Mouse (Mus musculus): ENCODE measurements around the gene Tamm41.

Gene Tamm41

DNA sequence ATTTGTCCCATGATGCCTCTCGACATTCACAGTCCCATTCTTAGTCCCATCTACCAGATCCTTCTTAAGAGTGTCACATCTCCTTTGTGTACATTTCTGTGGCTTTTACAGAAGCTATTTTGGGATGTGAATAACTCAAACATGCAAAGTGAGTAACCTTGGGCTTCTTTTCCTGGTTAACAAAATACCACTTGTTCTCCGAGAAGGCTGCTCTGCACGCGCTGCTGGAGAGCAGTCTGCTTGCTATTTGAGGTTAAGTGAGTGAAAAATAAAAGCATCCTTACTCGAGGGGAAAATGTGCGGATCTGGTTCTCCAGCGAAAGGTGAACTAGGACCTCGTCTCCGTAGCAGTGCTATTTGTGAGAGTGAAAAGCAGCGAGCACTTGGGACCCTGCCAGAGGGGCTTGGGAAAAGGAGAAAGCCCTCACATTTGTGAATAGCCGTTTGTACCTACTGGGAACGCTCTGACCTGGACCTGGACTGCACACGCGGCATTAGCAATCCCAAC is 10.1 kb downstream of the Tamm41 start:
- no peak for DNase-seq (ENCODE audit: low read depth, low spot score)

DNA sequence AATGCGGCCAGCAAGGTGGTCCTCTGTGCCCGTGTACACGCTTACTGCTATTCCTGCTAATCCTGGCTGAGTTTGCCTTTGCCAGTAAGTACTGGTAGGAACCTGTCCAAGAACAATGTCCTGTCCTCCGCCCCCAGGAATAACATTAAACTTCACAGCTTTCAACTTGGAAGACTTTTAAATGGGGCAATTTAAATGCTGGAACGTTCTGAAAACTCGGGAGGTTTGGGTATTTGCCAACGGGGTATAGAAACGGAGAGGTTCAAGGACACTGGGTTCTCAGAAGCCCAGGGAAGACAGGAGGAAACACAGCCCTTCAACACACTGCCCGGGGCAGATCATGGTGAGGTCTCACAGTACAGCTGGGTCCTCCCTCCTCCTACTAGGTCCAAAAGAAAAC is 14.8 kb downstream of the Tamm41 start:
- no peak for DNase-seq (ENCODE audit: low read depth, low spot score)

DNA sequence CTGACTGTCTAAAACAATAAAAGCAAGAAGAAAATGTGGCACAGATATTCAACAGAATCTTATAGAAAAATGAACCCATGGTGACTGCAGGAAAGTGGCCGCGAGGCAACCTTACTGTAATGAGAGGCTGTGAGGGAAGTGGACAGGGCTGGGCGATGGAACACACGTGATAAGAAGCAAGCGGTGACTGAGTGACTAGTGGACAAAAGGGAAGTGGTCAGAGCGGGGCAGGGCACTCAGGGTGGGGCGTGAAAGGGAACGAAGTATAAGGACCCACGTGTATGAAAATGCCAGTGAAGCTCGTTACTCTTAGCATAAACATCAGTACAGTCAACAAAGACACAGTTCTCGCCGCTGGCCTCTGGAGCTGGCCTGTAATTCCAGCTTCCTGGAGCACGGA is 22.2 kb downstream of the Tamm41 start:
- no peak for DNase-seq (ENCODE audit: low read depth, low spot score)

DNA sequence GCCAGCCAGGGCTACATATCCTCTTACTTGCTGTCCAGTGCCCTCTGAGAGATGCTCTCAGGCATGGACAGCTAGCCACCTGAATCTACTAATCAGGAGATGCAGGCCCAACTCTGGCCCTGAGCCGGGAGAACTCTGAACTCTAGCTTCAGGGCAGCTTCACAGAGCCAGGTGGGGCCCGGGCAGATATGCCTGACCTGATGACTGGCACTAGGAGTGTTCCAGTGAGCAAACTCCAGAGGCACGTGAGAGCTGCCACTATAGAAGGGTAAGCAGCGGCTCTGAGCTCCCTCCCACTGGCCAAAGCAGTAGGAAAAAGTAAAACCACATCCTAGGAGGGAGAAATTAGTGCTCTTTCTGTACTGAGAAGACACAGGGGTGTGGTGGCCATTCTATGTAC is 24.1 kb downstream of the Tamm41 start:
- DNase-seq (ENCODE audit: low read depth, low spot score), result no peak

DNA sequence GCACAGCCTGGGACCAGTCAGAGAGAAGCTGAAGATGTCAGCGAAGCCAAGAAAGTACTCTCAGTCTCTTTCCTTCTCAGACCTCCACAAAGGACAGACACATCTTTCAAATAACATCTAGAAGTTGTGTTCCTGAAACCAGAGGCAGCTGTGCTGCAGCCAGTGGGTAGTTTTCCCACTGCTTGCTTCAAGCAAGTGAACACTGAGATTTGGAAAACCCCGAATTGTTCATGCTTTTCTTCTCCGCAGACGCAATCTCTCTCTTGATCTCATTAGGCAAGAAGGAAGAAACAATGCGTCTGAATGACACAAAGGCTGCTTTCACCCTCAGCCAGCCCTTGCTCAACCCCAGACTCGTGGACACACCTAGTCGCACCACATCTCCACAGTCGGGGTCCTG is 25.9 kb downstream of the Tamm41 start:
- no peak for DNase-seq (ENCODE audit: low read depth, low spot score)

DNA sequence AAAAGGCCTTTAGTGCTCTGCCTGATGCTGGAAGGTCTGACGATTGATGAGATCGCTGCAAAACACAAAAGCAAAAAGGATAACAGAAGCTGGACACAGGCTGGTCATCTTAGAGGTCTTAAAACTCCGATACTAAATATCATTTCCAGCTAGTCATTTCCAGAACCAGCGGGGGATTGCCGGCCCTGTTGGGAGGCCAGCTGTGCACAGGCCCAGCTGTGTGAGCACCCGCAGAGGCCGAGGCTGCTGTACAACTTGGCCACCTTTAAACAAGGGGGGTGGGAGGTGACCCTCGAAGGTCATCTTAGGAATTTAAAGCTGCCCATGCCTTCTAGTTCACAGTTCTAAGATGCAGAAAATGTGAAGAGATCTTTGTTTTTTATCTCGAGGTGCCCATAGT is 26.9 kb downstream of the Tamm41 start:
- DNase-seq (ENCODE audit: low read depth, low spot score), result no peak

DNA sequence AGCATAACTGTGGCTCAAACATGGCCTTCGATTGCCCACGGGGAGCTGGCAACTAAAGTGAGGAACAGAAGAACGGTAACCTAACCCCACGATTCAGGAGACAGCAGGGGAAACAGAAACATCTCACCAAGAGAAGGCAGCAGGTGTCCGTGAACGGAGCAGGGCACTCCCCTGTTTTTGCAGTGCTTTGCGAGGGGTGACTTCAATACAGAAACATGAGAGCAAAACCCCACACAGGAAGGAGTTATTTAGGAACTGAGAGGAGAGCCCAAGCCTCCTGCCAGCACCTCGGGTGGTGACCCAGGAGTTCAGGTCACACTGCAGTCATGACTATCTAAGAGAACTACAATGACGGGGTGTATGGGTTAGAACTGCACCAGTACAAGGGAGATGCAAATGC is 27.4 kb downstream of the Tamm41 start:
- no peak for DNase-seq (ENCODE audit: low read depth, low spot score)

DNA sequence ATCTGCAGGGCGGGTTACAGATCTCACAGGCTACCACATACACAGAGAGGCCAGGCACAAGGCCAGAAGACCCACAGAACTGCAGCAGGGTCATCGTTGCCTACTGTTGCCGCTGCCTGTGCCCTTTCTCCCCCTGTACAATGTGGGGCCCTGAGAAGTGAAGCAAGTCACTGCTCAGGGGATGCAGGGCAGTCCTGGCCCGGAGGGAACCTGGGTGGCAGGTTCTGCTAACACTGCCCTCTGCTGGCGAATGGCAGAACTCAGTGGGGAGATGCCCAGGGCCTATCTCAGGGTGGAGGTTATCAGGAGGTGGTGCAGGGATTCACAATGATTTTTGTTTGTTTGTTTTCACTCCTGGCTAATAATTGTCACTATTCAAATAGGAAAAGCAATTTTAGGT is 29.9 kb downstream of the Tamm41 start:
- DNase-seq (ENCODE audit: low read depth, low spot score), result peak; percentile 63

DNA sequence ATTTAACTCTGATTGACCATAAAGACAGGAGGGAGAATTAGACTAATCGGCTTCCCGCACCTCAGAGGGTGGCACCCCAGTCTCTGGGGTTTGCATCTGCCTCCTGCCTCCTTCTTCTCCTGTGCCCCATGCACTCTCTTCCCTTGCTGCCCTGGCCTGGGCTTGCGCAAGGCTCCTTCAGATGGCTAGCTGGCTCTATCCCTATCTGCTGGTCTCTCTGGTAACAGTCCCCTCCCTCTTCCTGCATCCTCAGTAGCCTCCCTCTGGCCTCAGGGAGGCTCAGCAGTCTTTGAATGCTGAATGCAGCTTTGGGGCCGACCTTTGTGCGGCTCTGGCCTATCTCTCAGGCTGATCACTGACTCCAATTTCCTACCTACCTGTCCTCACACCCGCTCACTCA is 30.7 kb downstream of the Tamm41 start:
- DNase-seq (ENCODE audit: low read depth, low spot score), result no peak

DNA sequence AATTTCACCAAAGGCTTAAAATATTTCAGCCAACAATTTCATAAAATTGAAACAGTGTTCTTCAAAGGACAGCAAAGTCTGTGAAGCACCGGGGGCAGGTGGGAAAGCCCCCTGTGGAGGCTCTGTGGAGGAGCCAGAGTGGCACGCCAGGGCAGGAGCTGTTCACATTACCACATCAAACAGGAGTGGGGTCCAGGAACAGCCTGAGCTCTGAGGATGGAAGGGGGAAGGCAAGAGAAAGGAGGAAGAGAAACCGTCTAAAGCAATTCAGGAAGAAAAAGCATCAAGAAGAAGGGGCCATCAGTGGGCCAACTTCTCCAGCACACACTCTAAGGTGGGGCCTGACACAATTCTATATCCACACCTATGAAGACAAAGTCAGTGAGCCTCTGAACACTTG is 31.6 kb downstream of the Tamm41 start:
- DNase-seq (ENCODE audit: low read depth, low spot score), result no peak

DNA sequence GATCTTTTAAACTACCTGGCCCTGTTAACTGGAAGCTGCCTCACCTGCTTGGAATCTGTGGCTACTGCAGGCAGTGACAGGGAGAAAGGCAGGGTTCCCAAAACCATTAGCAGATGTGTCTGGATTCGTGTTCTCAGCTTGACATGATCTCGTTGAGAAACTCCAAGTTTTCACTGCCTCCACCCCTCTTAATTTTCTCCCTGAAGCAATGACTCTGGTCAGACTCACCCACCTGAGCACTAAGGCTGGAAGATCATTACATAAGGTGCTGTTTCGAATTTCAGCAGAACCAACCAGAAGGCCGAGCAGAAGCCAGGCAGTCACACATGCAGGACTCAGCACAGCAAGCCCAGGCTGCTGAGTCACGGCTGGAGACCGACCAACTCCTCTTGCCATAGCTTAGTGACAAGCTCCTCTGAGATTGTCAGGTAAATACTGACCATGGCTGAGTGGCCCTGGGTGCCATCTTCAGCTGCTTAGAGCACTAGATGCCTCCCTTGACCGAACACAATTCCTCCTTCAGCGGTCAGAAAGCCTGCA is 32.3 kb downstream of the Tamm41 start:
- DNase-seq (ENCODE audit: low read depth, low spot score), result no peak

DNA sequence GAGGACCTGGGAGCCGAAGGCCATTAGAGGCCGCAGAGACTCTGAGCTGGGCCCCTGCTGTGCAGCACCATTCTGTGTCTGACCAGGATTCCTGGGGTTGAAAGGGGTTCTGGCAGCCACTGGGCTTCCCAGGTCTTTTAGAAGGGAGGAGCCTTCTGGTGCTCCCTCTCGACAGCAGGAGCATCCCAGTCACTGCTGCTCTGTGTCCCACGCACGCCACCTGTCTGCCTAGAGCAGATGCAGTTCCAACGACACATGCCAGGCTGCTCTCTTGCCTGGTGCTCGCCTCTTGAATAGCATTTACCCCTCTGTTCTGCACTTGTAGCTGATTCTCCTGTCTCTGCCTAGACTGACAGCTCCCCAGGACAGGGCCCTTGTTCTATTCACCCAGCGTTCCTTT is 33.0 kb downstream of the Tamm41 start:
- no peak for DNase-seq (ENCODE audit: low read depth, low spot score)

DNA sequence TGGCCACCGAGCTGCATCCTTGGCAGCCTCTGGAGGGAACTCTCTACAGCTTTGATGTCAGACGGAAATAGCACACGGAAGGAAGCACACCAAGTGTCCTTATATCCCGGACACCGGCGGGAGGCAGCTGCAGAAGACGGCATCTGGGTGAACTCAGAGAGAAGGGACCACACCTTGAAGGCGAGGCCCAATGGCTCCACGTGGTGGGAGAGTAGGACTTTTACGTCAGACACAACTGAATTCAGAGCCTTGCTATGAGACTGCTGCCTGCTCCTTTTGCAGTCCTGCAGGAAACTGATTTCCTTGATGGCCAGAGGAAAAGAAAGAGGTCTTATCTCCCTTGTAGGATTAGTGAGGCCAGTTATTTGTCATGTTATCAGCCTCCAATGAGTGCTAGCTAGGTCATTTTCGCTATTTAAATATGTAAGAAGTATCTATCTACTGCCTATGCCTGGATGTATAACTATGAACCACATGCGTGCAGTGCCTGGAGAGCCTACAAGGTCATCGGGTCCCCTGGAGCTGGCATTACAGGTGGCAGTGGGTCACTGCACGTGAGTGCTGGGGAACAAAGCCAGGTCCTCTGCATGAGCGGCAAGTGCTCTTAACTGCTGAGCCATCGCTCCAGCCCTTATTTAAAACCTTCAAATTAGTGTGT is 39.2 kb downstream of the Tamm41 start:
- DNase-seq (ENCODE audit: low read depth, low spot score), result no peak

DNA sequence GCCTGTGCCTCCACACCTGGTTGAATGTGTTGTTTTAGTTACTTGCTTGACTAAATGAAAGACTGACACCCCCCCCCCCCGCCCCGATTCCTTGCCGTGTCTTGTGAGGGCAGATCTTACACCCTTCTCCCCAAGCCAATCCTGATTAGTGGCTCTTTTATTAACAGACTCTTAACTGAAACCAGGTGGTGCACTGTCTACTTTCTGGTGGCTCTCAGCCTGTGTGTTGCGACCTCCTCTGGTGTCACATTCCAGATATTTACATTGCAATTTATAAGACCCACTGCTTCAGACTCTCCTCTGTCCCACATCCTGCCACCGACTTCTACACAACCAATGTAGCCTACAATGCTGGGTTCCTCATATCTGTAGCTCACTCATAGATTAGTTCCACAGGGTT is 40.2 kb downstream of the Tamm41 start:
- DNase-seq (ENCODE audit: low read depth, low spot score), result no peak

DNA sequence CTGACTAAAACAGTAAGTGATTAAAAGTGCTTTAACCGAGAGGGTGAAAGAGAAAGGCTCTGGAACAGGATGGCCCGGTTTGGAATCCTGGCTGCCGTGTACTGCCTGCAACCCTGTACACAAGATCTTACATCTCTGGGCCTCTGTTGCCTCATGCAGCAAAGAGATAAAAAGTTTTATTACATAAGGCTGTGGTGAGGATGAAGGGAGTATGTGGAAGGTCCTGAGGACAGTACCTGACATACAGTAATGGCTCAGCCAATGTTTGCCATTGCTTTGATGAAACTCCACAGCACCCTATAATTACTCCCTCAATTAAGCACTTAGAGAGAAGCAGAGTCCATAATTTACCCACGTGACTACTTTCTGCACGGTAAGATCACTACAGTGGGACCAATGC is 40.8 kb downstream of the Tamm41 start:
- DNase-seq (ENCODE audit: low read depth, low spot score), result no peak

DNA sequence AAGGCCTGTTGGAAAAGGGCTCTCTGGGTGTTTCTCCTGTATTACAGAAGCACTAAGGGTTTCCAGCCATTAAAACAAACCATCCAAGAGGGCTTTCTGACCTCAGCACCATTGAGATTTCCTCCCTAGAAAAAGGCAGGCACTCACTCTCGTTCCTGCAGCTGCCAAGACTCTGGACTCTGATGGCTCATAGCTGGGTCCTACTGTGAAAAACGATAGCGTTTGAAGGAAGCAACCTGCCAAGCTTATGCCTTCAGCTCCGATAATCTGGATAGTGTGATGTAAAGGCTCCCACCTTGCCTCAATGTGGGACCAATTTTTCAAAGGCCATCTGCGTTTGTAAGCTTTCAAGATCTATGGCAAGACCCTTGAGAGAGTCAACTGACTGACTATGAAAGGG is 43.6 kb downstream of the Tamm41 start:
- no peak for DNase-seq (ENCODE audit: low read depth, low spot score)

DNA sequence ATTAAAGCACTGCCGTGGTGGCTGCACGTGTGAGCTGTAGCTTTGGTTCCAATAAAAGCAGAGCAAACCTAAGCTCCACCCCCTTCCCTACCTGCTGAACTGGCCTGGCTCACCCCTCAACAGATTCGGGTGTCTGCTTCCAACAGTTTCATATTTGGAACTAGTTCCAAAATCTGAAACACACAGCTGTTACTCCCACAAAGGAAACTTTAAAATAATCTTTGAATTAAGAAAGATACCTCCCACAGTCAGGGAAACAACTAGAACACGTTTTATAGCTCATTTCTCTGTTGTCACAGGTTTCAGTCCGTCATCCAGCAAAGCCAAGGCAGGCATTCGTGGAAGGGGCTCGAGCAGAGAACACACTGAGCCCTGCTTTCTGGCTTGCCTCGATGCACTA is 44.0 kb downstream of the Tamm41 start:
- DNase-seq (ENCODE audit: low read depth, low spot score), result no peak

DNA sequence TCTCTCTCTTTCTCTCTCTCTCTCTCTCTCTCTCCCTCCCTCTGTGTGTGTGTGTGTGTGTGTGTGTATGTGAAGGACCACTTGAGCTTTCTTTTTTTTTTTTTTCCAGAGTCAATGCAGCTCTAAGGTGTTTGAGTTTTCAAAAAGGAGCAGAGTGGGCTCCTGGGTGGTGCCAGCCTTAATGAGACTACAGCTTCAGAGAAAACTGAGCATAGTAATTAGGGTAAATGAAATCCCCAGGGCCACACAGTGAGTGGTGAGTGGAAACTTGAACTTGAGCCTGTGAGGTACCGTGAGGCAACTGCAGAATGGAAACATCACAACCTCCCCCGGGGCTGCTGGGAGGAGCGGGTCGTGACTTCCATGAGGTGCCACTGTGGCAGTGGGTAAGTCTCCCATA is 45.8 kb downstream of the Tamm41 start:
- DNase-seq (ENCODE audit: low read depth, low spot score), result no peak

DNA sequence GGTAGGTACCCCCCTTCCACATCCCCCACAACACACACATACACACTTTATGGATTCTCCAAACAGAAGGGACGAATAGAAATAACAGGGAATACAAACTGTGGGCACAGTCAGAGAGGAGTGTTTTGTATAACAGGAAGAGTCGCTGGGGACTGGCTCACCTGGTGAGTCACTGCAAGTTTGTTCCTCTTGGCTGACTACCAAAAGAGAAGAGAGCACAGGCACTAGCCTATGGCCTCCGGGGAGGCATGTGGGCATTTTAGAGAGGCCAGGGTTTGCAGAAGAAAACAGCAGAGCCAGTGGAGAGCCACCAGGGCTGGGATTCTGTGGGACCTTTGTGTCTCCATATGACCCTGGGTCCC is 49.1 kb downstream of the Tamm41 start:
- DNase-seq (ENCODE audit: low read depth, low spot score), result no peak

DNA sequence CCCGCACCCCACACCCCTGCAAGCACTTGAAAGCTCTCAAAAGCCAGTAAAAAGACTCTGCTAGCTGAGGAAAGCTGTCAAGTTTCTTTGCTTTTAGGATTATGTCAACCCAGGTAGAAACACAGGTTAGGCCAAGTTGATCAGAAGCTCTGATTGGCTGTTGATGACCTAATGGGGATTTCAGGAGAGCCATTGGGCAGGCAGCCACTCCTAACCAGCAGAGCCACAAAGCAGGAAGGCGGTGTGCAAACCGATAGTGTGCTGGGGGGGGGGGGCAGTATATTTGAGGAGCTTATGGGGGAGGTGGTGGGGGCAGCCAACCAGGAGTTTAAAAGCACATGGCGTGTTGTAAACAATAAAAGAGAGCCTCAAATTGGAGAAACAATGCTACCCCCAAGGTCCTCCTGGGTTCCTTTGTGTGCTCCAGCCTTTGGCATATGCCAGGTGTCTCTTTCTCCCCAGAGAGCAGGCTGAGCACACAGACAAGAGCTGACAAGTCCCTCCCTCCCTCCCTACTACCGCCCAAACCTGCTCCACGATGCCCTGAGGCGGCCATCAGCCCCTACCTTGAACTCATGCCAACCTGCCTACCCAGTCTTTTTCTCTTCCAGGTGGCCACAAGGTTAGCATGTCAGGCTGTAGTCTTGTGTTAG is 49.6 kb downstream of the Tamm41 start:
- DNase-seq (ENCODE audit: low read depth, low spot score), result no peak

DNA sequence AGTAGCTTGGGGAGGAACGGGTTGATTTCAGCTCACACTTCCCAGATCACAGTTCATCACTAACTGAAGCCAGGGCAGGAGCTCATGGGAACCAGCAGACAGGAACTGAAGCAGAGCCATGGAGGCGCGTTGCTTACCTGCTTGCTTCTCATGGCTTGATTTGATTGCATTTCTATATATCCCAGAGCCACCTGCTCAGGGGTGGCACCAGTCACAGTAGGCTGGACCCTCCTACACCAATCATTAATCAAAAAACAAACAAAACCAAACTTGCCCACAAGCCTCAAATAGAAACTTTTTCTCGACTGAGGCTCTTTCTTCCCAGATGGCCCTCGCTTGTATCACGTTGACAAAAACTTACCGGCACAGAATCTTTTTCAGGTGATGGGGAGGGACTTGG is 55.0 kb downstream of the Tamm41 start:
- no peak for DNase-seq (ENCODE audit: low read depth, low spot score)

DNA sequence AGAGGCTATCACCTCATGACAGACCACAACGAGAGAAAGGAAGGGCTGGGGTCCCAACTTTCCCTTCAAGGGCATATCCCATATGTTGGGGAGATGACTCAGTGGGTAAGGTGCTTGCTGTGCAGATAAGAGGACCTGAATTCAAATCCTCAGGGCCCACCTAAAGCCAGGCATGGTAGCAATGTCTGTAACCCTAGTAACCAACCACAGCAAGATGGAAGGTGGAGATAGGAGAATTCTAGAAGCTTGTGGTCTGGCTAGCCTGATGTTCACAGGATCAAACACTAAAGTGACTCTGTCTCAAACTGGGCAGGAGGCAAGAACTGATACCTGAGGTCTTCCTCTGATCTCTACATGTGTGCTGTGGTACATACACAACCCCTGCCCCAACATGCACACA is 58.0 kb downstream of the Tamm41 start:
- peak; percentile 9 for DNase-seq (ENCODE audit: low read depth, low spot score)

DNA sequence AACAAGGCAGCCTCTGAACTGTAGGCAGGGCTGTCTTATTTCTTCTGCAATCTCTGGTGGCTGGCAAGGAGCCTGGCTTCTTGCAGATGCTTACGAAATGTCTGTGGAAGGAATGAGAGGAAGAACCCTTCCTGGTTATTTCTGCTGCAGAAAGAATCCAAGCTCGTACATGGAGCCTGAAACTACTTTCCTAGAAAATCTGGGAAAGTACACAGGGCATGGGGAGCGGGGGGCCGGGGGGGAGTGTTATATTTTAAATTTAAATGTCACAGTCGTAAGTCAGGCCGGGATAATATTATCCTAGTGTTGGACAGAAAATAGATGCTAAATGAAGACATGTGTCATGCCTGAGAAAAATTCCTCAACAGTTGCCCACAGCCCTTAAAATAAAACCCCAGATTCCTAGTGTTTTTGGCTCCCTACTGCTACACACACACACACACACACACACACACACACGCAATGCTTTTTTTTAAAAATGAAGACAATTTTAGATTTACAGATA is 60.7 kb downstream of the Tamm41 start:
- no peak for DNase-seq (ENCODE audit: low read depth, low spot score)

Data from CD4-positive helper T cell, adult 2 months (primary cell).